Mouse (Mus musculus): ENCODE measurements around the gene Col4a3bp. TPM values are rescaled to one million over a fixed set of nuclear protein-coding genes. Genes with fewer than 3 reads are reported as not detected.

Gene Col4a3bp
- 9.6 and 10.3 TPM in 2 replicates for polyA plus RNA-seq (2015; fragmentation: Nextera tagmentation; extraction: Ambion mirVana)

GRCm38 (mm10) chr13:96542081-96542889 is at the start of gene Col4a3bp, which contains the start of gene Polk:
Gene Col4a3bp (plus strand): TSS chr13:96542618.
Gene Polk (minus strand): TSS chr13:96542579.
- Histone ChIP-seq H3K9me3 (replicated peaks) (no peaks in the 10 kb centered on the region), H3K27me3 (no peaks in the 10 kb centered on the region), H3K9ac (peak within 1 kb of the TSS; percentile 88), H3K4me3 (replicated peaks) (peak within 1 kb of the TSS; percentile 97), H3K27ac (peak within 1 kb of the TSS; percentile 88), H3K36me3 (no peaks in the 10 kb centered on the region), H3K4me1 (peaks cover 15% of the 10 kb centered on the region), H3K4me2 (peak within 1 kb of the TSS; percentile 74)
- ATAC-seq (replicated peaks; ENCODE audit: low FRiP score), result peak; percentile 99
- under 1% methylated on average over 47 of the region's 50 CpGs for WGBS

GRCm38 (mm10) chr13:96496630-96497029 is 45.8 kb upstream of the Col4a3bp start:
- peaks cover 17% of the 10 kb centered on the region for H3K36me3 ChIP-seq
- no peaks in the 10 kb centered on the region for H3K4me1 ChIP-seq
- no peak overlapping the region for H3K4me3 ChIP-seq (replicated peaks)
- no peaks in the 10 kb centered on the region for H3K27me3 ChIP-seq
- no peak overlapping the region for H3K4me2 ChIP-seq
- H3K9ac ChIP-seq, result no peak overlapping the region
- 86% methylated on average over 8 of the region's 8 CpGs for WGBS
- H3K27ac ChIP-seq, result no peak overlapping the region
- no peaks in the 10 kb centered on the region for H3K9me3 ChIP-seq (replicated peaks)
- no peak for ATAC-seq (replicated peaks; ENCODE audit: low FRiP score)

DNA sequence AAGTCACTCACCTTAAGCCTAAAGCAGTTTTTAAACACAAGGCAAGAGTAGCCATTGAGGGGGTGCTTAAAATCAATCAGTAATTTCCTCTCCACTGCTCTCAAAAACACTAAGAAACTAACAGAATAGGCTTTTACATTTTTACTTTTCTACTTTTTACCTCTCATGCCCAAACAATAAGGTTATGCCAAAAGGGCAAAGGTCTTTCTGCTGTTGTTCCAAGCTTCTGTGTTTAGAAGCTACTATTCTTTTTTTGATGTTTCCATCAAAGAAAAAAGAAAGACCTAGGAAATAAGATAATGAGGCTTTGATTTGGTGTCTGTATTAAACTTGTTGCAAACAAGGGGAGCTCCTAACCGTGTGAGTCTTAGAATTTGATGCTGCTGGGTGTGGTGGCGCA is 42.5 kb upstream of the Col4a3bp start:
- peaks cover 15% of the 10 kb centered on the region for H3K36me3 ChIP-seq
- no peak for ATAC-seq (replicated peaks; ENCODE audit: low FRiP score)
- 87% methylated on average over 2 of the region's 2 CpGs for WGBS

GRCm38 (mm10) chr13:96505661-96506060 is 36.8 kb upstream of the Col4a3bp start:
- WGBS, result 81% methylated on average over 4 of the region's 4 CpGs
- no peaks in the 10 kb centered on the region for H3K4me1 ChIP-seq
- peaks cover 3% of the 10 kb centered on the region for H3K36me3 ChIP-seq
- no peaks in the 10 kb centered on the region for H3K9me3 ChIP-seq (replicated peaks)
- no peak overlapping the region for H3K9ac ChIP-seq
- H3K27me3 ChIP-seq, result no peaks in the 10 kb centered on the region
- no peak overlapping the region for H3K27ac ChIP-seq
- H3K4me3 ChIP-seq (replicated peaks), result no peak overlapping the region
- ATAC-seq (replicated peaks; ENCODE audit: low FRiP score), result no peak
- no peak overlapping the region for H3K4me2 ChIP-seq

More for the DNA sequence above, 42.5 kb upstream of the Col4a3bp start:
- H3K4me1 ChIP-seq, result no peaks in the 10 kb centered on the region
- H3K27ac ChIP-seq, result no peak overlapping the region
- H3K27me3 ChIP-seq, result no peaks in the 10 kb centered on the region
- no peak overlapping the region for H3K9ac ChIP-seq
- H3K4me3 ChIP-seq (replicated peaks), result no peak overlapping the region
- no peaks in the 10 kb centered on the region for H3K9me3 ChIP-seq (replicated peaks)
- no peak overlapping the region for H3K4me2 ChIP-seq

DNA sequence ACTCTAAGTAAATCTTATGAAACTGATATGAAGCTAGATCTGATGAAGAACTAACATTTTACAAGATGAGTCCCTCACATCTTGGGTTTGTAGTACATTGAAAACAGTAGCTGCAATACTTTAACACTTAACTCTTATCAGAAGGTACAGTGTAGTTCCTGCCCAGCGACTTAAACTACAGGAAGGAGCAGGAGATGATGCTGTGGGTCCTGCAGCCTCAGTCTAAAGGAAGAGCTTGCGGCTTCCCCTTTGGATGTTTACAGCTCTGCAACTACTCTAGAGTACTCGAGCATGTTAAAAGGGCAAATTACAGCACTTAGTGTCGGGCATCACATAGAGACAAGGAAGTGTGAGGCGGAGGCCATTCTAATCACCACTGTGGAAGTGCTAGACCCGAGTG is 36.1 kb upstream of the Col4a3bp start:
- H3K4me3 ChIP-seq (replicated peaks), result no peak overlapping the region
- 52% methylated on average over 6 of the region's 6 CpGs for WGBS
- H3K27ac ChIP-seq, result no peak overlapping the region
- no peaks in the 10 kb centered on the region for H3K4me1 ChIP-seq
- no peak overlapping the region for H3K9ac ChIP-seq
- H3K4me2 ChIP-seq, result no peak overlapping the region
- H3K27me3 ChIP-seq, result no peaks in the 10 kb centered on the region
- ATAC-seq (replicated peaks; ENCODE audit: low FRiP score), result no peak
- no peaks in the 10 kb centered on the region for H3K9me3 ChIP-seq (replicated peaks)
- no peaks in the 10 kb centered on the region; the same call in 1 of the 2 replicates for H3K36me3 ChIP-seq

- H3K27ac ChIP-seq, result no peak overlapping the region
- no peak for ATAC-seq (replicated peaks; ENCODE audit: low FRiP score)
- H3K4me2 ChIP-seq, result no peak overlapping the region
- H3K27me3 ChIP-seq, result no peaks in the 10 kb centered on the region
- H3K36me3 ChIP-seq, result no peaks in the 10 kb centered on the region; the same call in 1 of the 2 replicates
- H3K4me1 ChIP-seq, result 0 out of 2 replicates have a peak, but pooled peaks cover 6% of the 10 kb centered on the region
- no peak overlapping the region for H3K4me3 ChIP-seq (replicated peaks)
- WGBS, result 89% methylated on average over 4 of the region's 4 CpGs
- no peaks in the 10 kb centered on the region for H3K9me3 ChIP-seq (replicated peaks)
- H3K9ac ChIP-seq, result no peak overlapping the region
These were observed 34.9 kb upstream of the Col4a3bp start for GRCm38 (mm10) chr13:96507541-96507940.

GRCm38 (mm10) chr13:96510635-96511034 is 31.8 kb upstream of the Col4a3bp start:
- 0 out of 2 replicates have a peak, but pooled peaks cover 6% of the 10 kb centered on the region for H3K4me1 ChIP-seq
- no peaks in the 10 kb centered on the region for H3K9me3 ChIP-seq (replicated peaks)
- H3K4me2 ChIP-seq, result no peak overlapping the region
- WGBS, result 78% methylated on average over 13 of the region's 13 CpGs
- H3K9ac ChIP-seq, result no peak overlapping the region
- no peak overlapping the region for H3K27ac ChIP-seq
- peaks cover 4% of the 10 kb centered on the region; the same call in 1 of the 2 replicates for H3K36me3 ChIP-seq
- H3K27me3 ChIP-seq, result no peaks in the 10 kb centered on the region
- H3K4me3 ChIP-seq (replicated peaks), result no peak overlapping the region
- no peak for ATAC-seq (replicated peaks; ENCODE audit: low FRiP score)

GRCm38 (mm10) chr13:96511262-96511661 is 31.2 kb upstream of the Col4a3bp start:
- H3K4me2 ChIP-seq, result no peak overlapping the region
- no peaks in the 10 kb centered on the region for H3K9me3 ChIP-seq (replicated peaks)

DNA sequence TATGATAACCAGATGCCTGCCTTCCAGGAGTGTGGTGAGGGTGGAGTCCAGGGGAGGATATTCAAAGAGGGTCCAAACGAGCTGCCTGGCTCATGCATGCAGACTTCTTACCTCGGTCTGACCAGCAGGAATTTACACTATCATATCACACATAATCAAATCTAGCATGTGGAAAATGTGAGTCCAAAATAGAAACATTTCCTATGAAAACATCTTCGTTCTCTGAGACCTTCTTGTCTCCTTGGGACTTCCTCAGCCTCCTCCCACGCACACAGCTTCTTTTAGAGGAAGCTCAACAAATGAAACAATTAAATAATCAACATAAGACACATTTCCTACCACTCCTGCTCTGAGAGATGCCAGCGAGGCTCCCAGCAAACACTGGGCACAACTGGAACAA is 30.5 kb upstream of the Col4a3bp start:
- no peaks in the 10 kb centered on the region for H3K9me3 ChIP-seq (replicated peaks)
- no peak overlapping the region for H3K4me3 ChIP-seq (replicated peaks)
- no peaks in the 10 kb centered on the region for H3K27me3 ChIP-seq
- peaks cover 14% of the 10 kb centered on the region; the same call in 1 of the 2 replicates for H3K36me3 ChIP-seq
- no peak overlapping the region for H3K9ac ChIP-seq
- H3K27ac ChIP-seq, result peak overlapping the region; percentile 46; the same call in 1 of the 2 replicates
- ATAC-seq (replicated peaks; ENCODE audit: low FRiP score), result no peak
- 42% methylated on average over 5 of the region's 5 CpGs for WGBS
- H3K4me1 ChIP-seq, result 0 out of 2 replicates have a peak, but pooled peaks cover 6% of the 10 kb centered on the region
- no peak overlapping the region for H3K4me2 ChIP-seq

More at GRCm38 (mm10) chr13:96511262-96511661, 31.2 kb upstream of the Col4a3bp start:
- no peak overlapping the region for H3K4me3 ChIP-seq (replicated peaks)
- no peak for ATAC-seq (replicated peaks; ENCODE audit: low FRiP score)
- no peak overlapping the region for H3K9ac ChIP-seq
- 0 out of 2 replicates have a peak, but pooled peaks cover 6% of the 10 kb centered on the region for H3K4me1 ChIP-seq
- no peak overlapping the region for H3K27ac ChIP-seq
- 73% methylated on average over 1 of the region's 1 CpGs for WGBS
- peaks cover 8% of the 10 kb centered on the region; the same call in 1 of the 2 replicates for H3K36me3 ChIP-seq
- no peaks in the 10 kb centered on the region for H3K27me3 ChIP-seq

DNA sequence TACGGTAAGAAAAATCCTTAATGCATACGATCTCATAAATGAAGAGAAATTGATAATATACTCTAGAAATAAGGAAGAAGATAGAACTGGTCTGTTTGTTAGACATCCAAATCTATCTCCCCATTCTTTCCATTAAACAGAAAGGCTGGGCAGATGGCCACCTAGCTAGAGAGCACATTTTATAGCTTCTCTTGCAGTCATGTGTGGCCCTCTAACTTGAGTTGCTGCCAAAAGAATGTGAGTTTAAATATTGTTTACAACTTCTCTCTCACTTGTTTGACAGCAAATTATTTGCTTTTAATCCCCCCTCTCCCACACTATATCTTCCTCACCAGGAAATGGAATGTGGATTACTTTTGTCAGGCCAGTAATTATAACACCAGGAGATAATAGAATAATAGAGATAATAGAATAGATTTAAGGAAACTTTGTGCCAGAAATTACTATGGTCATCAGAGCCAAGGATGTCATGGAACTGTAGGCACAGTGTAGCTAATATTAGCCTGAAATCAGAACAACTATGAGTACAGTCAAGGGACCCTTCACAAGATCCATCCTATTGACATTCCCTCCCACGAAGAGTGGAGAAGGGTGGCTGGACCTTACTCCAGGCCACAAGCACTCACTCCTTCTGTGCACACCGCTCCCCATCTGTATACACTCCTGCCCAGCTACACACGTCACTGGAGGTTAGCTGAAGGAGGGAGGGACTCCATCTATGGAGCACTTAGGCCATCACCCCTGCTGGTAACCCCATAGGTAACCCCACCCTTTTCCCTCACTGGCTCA is 28.1 kb upstream of the Col4a3bp start:
- no peak for ATAC-seq (replicated peaks; ENCODE audit: low FRiP score)
- no peak overlapping the region for H3K4me3 ChIP-seq (replicated peaks)
- H3K9ac ChIP-seq, result no peak overlapping the region
- 79% methylated on average over 5 of the region's 5 CpGs for whole genome bisulfite sequencing
- H3K27ac ChIP-seq, result no peak overlapping the region
- no peaks in the 10 kb centered on the region for H3K27me3 ChIP-seq
- peaks cover 18% of the 10 kb centered on the region; the same call in 1 of the 2 replicates for H3K36me3 ChIP-seq
- 0 out of 2 replicates have a peak, but pooled peaks cover 6% of the 10 kb centered on the region for H3K4me1 ChIP-seq
- H3K4me2 ChIP-seq, result no peak overlapping the region
- H3K9me3 ChIP-seq (replicated peaks), result no peaks in the 10 kb centered on the region

DNA sequence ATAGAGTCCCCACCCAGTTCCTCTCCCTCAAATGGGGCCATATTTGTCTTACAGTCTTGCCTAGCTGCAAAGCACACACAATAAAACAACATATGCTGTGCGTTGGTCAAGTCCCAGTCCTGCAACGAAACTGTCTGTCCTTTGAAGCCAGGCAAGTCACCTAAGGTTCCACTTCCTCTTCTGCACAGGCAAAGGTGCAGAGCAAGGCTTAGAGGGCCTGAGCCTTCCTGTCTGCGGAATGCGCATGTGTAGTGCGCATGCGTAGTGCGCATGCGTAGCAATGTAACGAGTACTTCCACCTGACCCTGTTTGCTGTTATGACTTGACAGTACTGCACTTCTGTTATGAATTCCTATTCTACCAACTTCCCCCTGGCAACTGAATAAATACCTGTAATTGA is 26.2 kb upstream of the Col4a3bp start:
- no peak overlapping the region for H3K27ac ChIP-seq
- H3K4me2 ChIP-seq, result no peak overlapping the region
- H3K36me3 ChIP-seq, result peaks cover 18% of the 10 kb centered on the region; the same call in 1 of the 2 replicates
- no peak overlapping the region for H3K9ac ChIP-seq
- ATAC-seq (replicated peaks; ENCODE audit: low FRiP score), result no peak
- H3K27me3 ChIP-seq, result no peaks in the 10 kb centered on the region
- no peaks in the 10 kb centered on the region for H3K9me3 ChIP-seq (replicated peaks)
- WGBS, result 93% methylated on average over 9 of the region's 9 CpGs
- H3K4me1 ChIP-seq, result 0 out of 2 replicates have a peak, but pooled peaks cover 6% of the 10 kb centered on the region
- H3K4me3 ChIP-seq (replicated peaks), result no peak overlapping the region

GRCm38 (mm10) chr13:96517335-96517734 is 25.1 kb upstream of the Col4a3bp start:
- H3K9me3 ChIP-seq (replicated peaks), result no peaks in the 10 kb centered on the region
- ATAC-seq (replicated peaks; ENCODE audit: low FRiP score), result no peak
- H3K4me3 ChIP-seq (replicated peaks), result no peak overlapping the region
- 93% methylated on average over 2 of the region's 2 CpGs for WGBS
- peaks cover 18% of the 10 kb centered on the region; the same call in 1 of the 2 replicates for H3K36me3 ChIP-seq
- no peak overlapping the region for H3K9ac ChIP-seq
- H3K4me1 ChIP-seq, result no peaks in the 10 kb centered on the region
- H3K4me2 ChIP-seq, result no peak overlapping the region
- H3K27ac ChIP-seq, result no peak overlapping the region
- H3K27me3 ChIP-seq, result no peaks in the 10 kb centered on the region
